18 mouse cellular contexts compared by ENCODE assay signal in the genomic region with DNA sequence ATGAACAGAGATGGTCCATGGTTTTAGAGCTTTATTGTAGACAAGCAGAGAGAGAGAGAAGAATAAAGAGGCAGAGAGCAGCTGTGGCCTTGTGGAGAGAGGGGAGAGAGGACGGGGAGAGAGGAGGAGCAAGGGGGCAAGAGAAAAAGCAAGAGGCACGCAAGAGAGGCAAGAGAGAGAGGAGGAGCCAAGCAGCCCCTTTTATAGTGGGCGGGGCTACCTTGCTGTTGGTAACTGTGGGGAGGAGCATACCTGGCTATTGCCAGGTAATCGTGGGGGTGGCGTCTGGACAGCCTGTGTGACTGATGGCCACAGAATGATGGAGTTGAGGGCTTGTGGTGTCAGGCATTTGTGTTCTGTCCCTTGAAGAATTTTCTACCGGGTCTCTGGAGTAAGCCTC.
"Had no signal": no experiment of that assay in that cellular context is flagged by ENCODE, and none has a peak within 500 bp of the region (broad histone marks: within the 10 kb centered on the region; RNA-seq: fewer than 3 reads in every experiment).

No protein-coding gene starts in this region.

- H3K4me3 ChIP-seq: midbrain, embryonic 10.5 days; midbrain, embryonic 12.5 days; myocyte; neural tube, embryonic 13.5 days; neural tube, embryonic 15.5 days had no signal

- H3K4me2 ChIP-seq: lung, embryonic 14.5 days; midbrain, embryonic 12.5 days; neural tube, embryonic 13.5 days; neural tube, embryonic 15.5 days had no signal

- H3K9ac ChIP-seq: lung, embryonic 14.5 days; midbrain, embryonic 12.5 days; neural tube, embryonic 13.5 days; neural tube, embryonic 15.5 days had no signal

- H3K27ac ChIP-seq: midbrain, embryonic 10.5 days; midbrain, embryonic 12.5 days; neural tube, embryonic 13.5 days; neural tube, embryonic 15.5 days had no signal

- ATAC-seq: midbrain, embryonic 16.5 days had no signal

- DNase-seq: lung, embryonic 14.5 days; lung, postnatal 10 days; lung, postnatal 4 days; midbrain, embryonic 14.5 days; retina, postnatal 1 day; right cerebral cortex, adult 18-20 months; right cerebral cortex, postnatal 25 days; right cerebral cortex, postnatal 4 days; spleen, adult 18-20 months; thymus, adult 18-20 months; thymus, postnatal 25 days; thymus, postnatal 4 days had no signal

- H3K27me3 ChIP-seq: midbrain, embryonic 12.5 days; neural tube, embryonic 13.5 days; neural tube, embryonic 15.5 days had no signal

- H3K9me3 ChIP-seq: midbrain, embryonic 10.5 days; midbrain, embryonic 12.5 days; neural tube, embryonic 13.5 days; neural tube, embryonic 15.5 days had no signal

- H3K36me3 ChIP-seq: midbrain, embryonic 10.5 days; midbrain, embryonic 12.5 days; neural tube, embryonic 13.5 days; neural tube, embryonic 15.5 days had no signal

- H3K4me1 ChIP-seq: midbrain, embryonic 12.5 days; neural tube, embryonic 13.5 days; neural tube, embryonic 15.5 days had no signal
